Mouse (Mus musculus) embryonic facial prominence, embryonic 14.5 days (tissue): ENCODE data around the gene Lmntd1. TPM values are rescaled to one million over a fixed set of nuclear protein-coding genes. Genes with fewer than 3 reads are reported as not detected.
A peak's percentile ranks its signal among the peaks of the same experiment; 100 is the strongest.
"Not testable (repeated sequence)": the region's sequence is repeated elsewhere in the genome, so short reads cannot be mapped to it uniquely, and the experiment has no call there.

Source experiments
- ATAC-seq: fragments of 200-750 bp; cut with Nextera tagmentation; 2 replicates; pipeline ENCODE4 v1.8.0; 2017; ENCODE audit warnings: low read depth, moderate number of reproducible peaks, moderate TSS enrichment
- DNase-seq: peaks from one replicate; pipeline ENCODE4 v3.0.0-alpha.2; 2015; ENCODE audit warnings: low spot score
- H3K27ac ChIP-seq: fragments of 300-500 bp; sonication (generic); replicated peaks from 2 replicates; pipeline ENCODE4 v1.5.1; 2014; ENCODE audit warnings: low read depth, mild to moderate bottlenecking, low read length, moderate library complexity
- H3K27me3 ChIP-seq: fragments of 300-500 bp; sonication (generic); replicated peaks from 2 replicates; pipeline ENCODE4 v1.6.1; 2014; ENCODE audit warnings: low read length; ENCODE audit not compliant: control insufficient read depth, insufficient read depth
- H3K36me3 ChIP-seq: fragments of 300-500 bp; sonication (generic); 2 replicates; pipeline ENCODE4 v1.6.1; 2014; ENCODE audit warnings: low read length, mixed read lengths; ENCODE audit not compliant: control insufficient read depth, insufficient read depth
- H3K4me1 ChIP-seq: fragments of 300-500 bp; sonication (generic); 2 replicates; pipeline ENCODE4 v1.6.1; 2014; ENCODE audit warnings: antibody characterized with exemption, low read length; ENCODE audit not compliant: control insufficient read depth, insufficient read depth
- H3K4me2 ChIP-seq: fragments of 300-500 bp; sonication (generic); 2 replicates; pipeline ENCODE4 v1.6.1; 2014; ENCODE audit warnings: low read depth, mild to moderate bottlenecking, low read length, moderate library complexity, mixed read lengths
- H3K4me3 ChIP-seq: fragments of 300-500 bp; sonication (generic); 2 replicates; pipeline ENCODE4 v1.5.1; 2014; ENCODE audit warnings: low read depth, mild to moderate bottlenecking, low read length
- H3K9ac ChIP-seq: fragments of 300-500 bp; sonication (generic); 2 replicates; pipeline ENCODE4 v1.6.1; 2014; ENCODE audit warnings: low read depth, mild to moderate bottlenecking, low read length, moderate library complexity, mixed read lengths
- H3K9me3 ChIP-seq: fragments of 300-500 bp; sonication (generic); 2 replicates; pipeline ENCODE4 v1.6.1; 2016; ENCODE audit warnings: low read length; ENCODE audit not compliant: control insufficient read depth
- WGBS: fragments of 180-500 bp; shearing (Covaris S2); extraction: QIAGEN DNeasy Blood & Tissue Kit; methylation state at CpG from one replicate; pipeline ENCODE4 v1.1.7; 2014; 5-methylcytosine and 5-hydroxymethylcytosine counted together
- polyA plus RNA-seq: library from polyadenylated mRNA; unstranded; fragments of >200 nt; fragmentation: Nextera tagmentation; extraction: Ambion mirVana; gene quantifications from 2 replicates; pipeline ENCODE4 v1.2.1, GENCODE M21; 2014

Lmntd1 gene
- polyA plus RNA-seq, 1 experiment from 2014 or later: 1.3 TPM

DNA sequence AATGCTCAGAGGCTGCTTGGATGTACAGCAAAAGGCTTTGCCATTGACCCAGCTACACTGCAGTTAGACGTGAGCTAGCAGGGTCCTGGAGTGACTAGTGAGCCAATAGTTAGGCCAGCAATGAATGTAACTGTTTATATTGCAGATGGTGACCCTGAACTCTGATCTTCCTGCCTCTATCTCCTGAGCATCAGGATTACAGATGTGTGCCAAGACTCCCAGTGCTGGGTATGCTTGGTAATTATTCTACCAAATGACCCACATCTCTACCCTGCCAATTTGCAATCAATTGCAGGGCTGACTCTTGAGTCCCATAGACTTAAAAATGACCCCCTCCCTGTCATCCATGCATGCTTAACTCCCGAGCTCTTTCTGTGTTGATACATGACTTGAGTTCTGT, 269.4 kb downstream of the Lmntd1 start:
- Histone ChIP-seq H3K27me3 (no peaks in the 10 kb centered on the region), H3K9ac (no peak overlapping the region), H3K27ac (no peak overlapping the region), H3K9me3 (no peaks in the 10 kb centered on the region), H3K36me3 (no peaks in the 10 kb centered on the region), H3K4me1 (no peaks in the 10 kb centered on the region), H3K4me2 (no peak overlapping the region), H3K4me3 (no peak overlapping the region)
- WGBS: 51% methylated on average over 2 of the region's 2 CpGs
- ATAC-seq (no peak), DNase-seq (no peak)

DNA sequence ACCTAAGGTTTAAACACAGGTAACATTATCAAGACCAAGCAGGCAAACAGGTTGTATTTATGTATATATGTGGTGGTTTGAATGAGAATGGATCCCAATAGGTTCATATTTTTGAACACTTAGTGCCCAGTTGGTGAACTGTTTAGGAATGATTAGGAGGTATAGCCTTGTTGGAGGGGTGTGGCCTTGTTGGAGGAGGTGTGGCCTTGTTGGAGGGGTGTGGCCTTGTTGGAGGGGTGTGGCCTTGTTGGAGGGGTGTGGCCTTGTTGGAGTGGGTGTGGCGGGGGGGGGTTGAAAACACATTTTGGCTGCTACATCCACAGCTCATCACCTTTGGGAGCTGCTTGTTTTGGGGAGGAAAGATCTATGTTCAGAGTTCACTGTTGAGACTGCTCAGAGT, 270.7 kb downstream of the Lmntd1 start:
- Histone ChIP-seq H3K4me2 (no peak overlapping the region), H3K36me3 (no peaks in the 10 kb centered on the region), H3K27ac (no peak overlapping the region), H3K27me3 (peaks cover 10% of the 10 kb centered on the region), H3K9me3 (no peaks in the 10 kb centered on the region), H3K9ac (no peak overlapping the region), H3K4me3 (no peak overlapping the region), H3K4me1 (no peaks in the 10 kb centered on the region)
- DNase-seq (no peak), ATAC-seq (no peak)
- WGBS: 82% methylated on average over 1 of the region's 1 CpGs

DNA sequence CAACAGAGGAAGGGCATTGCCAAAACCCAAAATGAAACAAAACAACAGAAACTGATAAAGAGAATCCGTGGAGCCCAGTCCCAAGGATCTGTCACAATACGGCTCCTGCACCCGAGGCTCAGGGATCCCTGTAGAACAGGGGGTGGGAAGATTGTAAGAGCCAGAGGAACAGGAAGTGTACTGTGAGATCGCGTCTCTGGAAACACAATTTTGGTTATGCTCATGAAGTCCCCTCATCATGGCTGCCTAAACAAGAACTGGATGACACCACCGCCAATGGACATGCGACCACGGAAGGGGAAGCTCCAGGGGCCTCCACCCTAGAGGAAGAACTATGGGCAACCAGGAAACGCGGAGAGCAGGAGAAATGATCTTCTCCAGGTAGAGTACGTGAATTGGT, 271.3 kb downstream of the Lmntd1 start:
- Histone ChIP-seq H3K4me3 (no peak overlapping the region), H3K4me2 (no peak overlapping the region), H3K4me1 (no peaks in the 10 kb centered on the region), H3K27me3 (peaks cover 10% of the 10 kb centered on the region), H3K27ac (no peak overlapping the region), H3K9me3 (no peaks in the 10 kb centered on the region), H3K9ac (no peak overlapping the region), H3K36me3 (no peaks in the 10 kb centered on the region)
- 88% methylated on average over 11 of the region's 11 CpGs for WGBS
- DNase-seq: no peak
- no peak for ATAC-seq

DNA sequence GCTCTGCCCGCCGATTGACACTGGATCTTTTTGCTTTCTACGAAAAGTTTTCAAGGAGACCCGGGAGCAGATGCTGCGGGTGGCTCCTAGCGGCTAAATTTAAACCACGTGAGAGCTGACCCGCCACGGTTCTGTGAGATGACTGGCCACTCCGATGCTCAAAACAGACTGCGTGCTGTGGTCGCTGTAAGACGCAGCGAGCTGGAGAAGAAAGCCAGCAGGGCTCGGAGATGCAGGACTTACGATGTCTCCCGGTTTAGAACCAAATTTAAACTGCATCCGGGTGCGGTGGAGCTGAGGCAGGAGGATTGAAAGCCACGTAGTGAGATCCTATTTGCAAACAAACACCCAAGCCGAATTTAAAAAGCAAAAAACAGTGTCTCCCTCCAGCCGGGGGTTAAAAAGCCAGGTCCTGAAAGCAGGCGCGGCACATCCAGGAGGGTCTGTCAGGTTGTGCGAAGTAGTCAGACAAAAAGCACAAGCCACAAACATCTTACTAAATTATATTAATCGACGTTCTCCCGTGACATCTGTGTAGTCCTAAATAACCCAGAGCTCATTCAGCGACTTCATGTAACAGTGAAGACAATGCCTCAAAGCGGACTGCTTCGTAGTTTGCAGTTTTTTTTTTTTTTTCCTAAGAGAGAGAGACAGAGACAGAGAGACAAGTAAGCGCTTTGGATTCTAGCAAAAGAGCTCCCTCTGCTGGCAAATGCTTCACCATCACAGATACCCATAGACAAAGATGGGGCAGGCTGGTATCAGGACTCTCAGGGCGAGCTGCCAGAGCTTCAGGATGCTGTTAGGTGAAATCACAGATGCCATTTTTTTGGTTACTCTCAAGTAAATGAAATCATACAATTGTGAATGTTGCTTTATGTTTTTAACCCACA, 272.6 kb downstream of the Lmntd1 start:
- ATAC-seq (peak; percentile 45; the same call in 1 of the 2 replicates), DNase-seq (peak; percentile 96)
- Histone ChIP-seq H3K4me2 (peak overlapping the region; percentile 96), H3K4me3 (peak overlapping the region; percentile 46), H3K4me1 (no peaks in the 10 kb centered on the region), H3K36me3 (no peaks in the 10 kb centered on the region), H3K27ac (peak overlapping the region; percentile 86), H3K9me3 (no peaks in the 10 kb centered on the region), H3K27me3 (peaks cover 10% of the 10 kb centered on the region), H3K9ac (peak overlapping the region; percentile 71)
- WGBS: under 1% methylated on average over 33 of the region's 33 CpGs

DNA sequence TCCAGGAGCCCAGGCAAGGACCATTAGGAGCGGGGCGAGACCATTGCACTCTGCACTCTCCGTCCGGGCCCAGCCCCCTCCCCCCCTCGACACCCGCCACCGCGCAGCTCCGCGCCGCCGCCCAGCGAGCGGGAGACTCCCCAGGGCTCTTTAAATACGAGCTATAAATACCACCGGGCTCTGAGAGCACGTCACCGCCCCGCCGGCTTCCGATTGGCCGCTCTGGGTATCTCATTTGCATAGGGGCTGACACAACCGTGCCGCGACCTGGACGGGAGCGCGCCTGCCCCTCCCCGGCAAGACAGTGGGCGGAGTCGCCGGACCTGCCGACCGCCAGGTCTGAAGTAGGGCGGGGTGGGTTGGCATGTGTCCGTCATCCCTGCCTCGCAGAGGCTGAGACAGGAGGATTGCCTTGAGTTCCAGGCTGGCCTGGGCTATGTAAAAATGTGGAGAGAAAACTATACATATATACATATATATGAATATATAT, 273.4 kb downstream of the Lmntd1 start:
- DNase-seq (peak; percentile 98), ATAC-seq (peak; percentile 96)
- WGBS: under 1% methylated on average over 32 of the region's 37 CpGs
- Histone ChIP-seq H3K36me3 (no peaks in the 10 kb centered on the region), H3K27ac (peak overlapping the region; percentile 86), H3K9ac (peak overlapping the region; percentile 63), H3K4me2 (peak overlapping the region; percentile 96), H3K27me3 (peaks cover 10% of the 10 kb centered on the region), H3K9me3 (no peaks in the 10 kb centered on the region), H3K4me3 (peak overlapping the region; percentile 46), H3K4me1 (no peaks in the 10 kb centered on the region)

DNA sequence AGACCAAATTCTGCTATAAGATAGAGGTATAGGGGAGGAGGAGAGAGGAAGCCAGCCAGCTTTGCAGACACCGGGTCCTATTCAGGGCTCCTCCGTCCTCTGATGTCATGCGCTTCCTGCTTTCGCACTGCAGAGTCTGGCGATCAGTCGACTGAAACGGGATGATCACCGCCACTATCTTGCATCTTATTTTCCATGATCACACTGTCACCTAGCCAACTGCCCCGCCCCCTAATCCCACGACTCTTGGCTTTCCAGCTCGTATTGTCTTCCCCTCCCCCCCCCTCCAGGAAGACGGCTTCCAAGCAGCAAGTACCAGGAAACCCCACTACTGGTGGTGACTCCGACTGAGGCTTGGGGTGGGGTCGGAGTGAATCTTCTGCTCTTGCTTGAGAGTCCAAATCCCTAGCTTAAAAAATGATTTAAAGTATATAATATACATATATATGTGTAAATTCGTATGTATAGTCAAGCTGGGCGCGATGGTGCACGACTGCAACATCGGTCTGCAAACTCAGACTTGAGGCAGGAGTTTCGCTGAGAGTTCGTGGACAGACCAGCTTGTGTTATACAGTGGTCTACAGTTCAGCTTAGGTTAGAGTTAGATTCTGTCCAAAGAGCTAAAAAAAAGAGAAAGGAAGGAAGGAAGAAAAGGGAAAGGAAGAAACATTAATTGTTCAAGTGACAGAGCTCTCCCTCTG, 274.0 kb downstream of the Lmntd1 start:
- peak overlapping the region; percentile 96 for H3K4me2 ChIP-seq
- 1% methylated on average over 21 of the region's 21 CpGs for WGBS
- H3K9ac ChIP-seq: peak overlapping the region; percentile 63
- H3K27ac ChIP-seq: peak overlapping the region; percentile 86
- DNase-seq (peak; percentile 78), ATAC-seq (peak; percentile 42)
- H3K9me3 ChIP-seq: no peaks in the 10 kb centered on the region
- H3K27me3 ChIP-seq: peaks cover 10% of the 10 kb centered on the region
- H3K4me3 ChIP-seq: peak overlapping the region; percentile 46
- H3K4me1 ChIP-seq: no peaks in the 10 kb centered on the region
- H3K36me3 ChIP-seq: no peaks in the 10 kb centered on the region

DNA sequence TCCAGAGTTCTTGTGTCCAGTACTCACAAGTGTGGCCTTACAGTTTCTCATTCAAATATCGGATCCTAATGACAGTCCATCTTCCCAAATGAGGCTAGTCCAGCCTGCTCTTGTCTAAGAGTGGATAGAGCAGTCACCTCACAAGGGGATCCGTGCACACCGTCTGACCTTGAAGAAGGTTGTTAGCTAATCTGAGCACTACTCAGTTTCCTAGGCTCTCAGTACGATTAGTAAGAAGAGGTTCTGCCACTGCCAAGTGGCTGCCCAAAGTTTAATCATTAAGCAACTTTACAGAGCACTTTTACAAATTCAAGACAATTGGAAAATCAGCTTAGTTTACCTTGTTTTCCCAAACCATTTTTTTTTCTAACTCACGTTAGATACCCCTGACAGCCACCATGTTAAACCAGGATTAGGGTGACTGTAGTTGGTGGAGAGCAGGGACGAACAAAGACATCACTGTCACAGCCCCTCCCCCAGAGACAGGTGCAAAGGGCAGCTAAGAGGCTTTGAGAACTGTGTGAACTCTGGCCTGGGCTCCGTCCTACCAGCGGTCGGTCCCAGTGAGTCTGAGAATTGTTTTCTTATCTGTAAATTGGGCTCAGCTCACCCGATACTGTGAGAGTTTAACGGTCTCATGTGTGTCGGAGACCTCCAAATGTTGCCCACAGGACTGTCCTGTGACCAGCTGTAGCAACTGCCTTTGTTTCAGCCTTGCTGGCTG, 275.4 kb downstream of the Lmntd1 start:
- 41% methylated on average over 12 of the region's 12 CpGs for WGBS
- Histone ChIP-seq H3K4me1 (no peaks in the 10 kb centered on the region), H3K9me3 (no peaks in the 10 kb centered on the region), H3K9ac (no peak overlapping the region), H3K4me2 (no peak overlapping the region), H3K27me3 (peaks cover 10% of the 10 kb centered on the region), H3K4me3 (no peak overlapping the region), H3K36me3 (no peaks in the 10 kb centered on the region), H3K27ac (no peak overlapping the region)
- ATAC-seq (no peak), DNase-seq (no peak)

DNA sequence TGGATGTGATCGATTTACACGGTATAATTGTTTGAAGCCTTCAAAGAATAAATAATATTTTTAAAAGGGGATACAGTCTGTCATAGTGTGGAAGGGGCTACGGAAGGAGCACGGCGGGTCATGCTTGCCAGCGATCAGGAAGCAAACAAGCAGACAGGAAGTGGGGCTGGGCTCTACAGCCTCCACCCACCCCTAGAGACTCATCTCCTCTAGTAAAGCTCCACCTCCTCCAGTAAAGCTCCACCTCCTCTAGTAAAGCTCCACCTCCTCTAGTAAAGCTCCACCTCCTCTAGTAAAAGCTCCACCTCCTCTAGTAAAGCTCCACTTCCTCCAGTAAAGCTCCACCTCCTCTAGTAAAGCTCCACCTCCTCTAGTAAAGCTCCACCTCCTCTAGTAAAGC, 276.6 kb downstream of the Lmntd1 start:
- WGBS: 84% methylated on average over 6 of the region's 6 CpGs
- not testable (repeated sequence) for ATAC-seq

More for the DNA sequence above, 276.6 kb downstream of the Lmntd1 start:
- H3K4me1 ChIP-seq, H3K27me3 ChIP-seq, H3K9ac ChIP-seq, H3K36me3 ChIP-seq, H3K27ac ChIP-seq, H3K9me3 ChIP-seq, H3K4me3 ChIP-seq, H3K4me2 ChIP-seq, DNase-seq: not testable (repeated sequence)
